Mouse (Mus musculus): ENCODE measurements at regions not wholly inside any gene's neighbourhood (a gene's known extent, or its start where the extent isn't known, plus 50 kb on each side); places are given as distances from the start of the nearest gene placed in this dataset.
A peak's percentile ranks its signal among the peaks of the same experiment; 100 is the strongest.

- ATAC-seq (replicated peaks; ENCODE audit: poor library complexity, severe bottlenecking) = no peak
Measured at GRCm38 (mm10) chr13:44362293-44363005, 366.8 kb upstream of the Jarid2 start.

- ATAC-seq (replicated peaks; ENCODE audit: poor library complexity, severe bottlenecking) = no peak
Measured at GRCm38 (mm10) chr13:44363016-44363415, 366.3 kb upstream of the Jarid2 start.

GRCm38 (mm10) chr13:44369301-44369700, 360.0 kb upstream of the Jarid2 start:
- no peak for ATAC-seq (replicated peaks; ENCODE audit: poor library complexity, severe bottlenecking)

GRCm38 (mm10) chr13:44372361-44372877, 356.9 kb upstream of the Jarid2 start:
- ATAC-seq (replicated peaks; ENCODE audit: poor library complexity, severe bottlenecking) = no peak

GRCm38 (mm10) chr13:44375476-44376159, 353.7 kb upstream of the Jarid2 start:
- ATAC-seq (replicated peaks; ENCODE audit: poor library complexity, severe bottlenecking) = no peak

GRCm38 (mm10) chr13:44376160-44376488, 353.1 kb upstream of the Jarid2 start:
- no peak for ATAC-seq (replicated peaks; ENCODE audit: poor library complexity, severe bottlenecking)

GRCm38 (mm10) chr13:44381721-44382450, 347.4 kb upstream of the Jarid2 start:
- no peak for ATAC-seq (replicated peaks; ENCODE audit: poor library complexity, severe bottlenecking)

GRCm38 (mm10) chr13:44383322-44383721, 346.0 kb upstream of the Jarid2 start:
- ATAC-seq (replicated peaks; ENCODE audit: poor library complexity, severe bottlenecking) = no peak

GRCm38 (mm10) chr13:44386767-44387166, 342.5 kb upstream of the Jarid2 start:
- ATAC-seq (replicated peaks; ENCODE audit: poor library complexity, severe bottlenecking) = no peak

- ATAC-seq (replicated peaks; ENCODE audit: poor library complexity, severe bottlenecking) = no peak
Measured at GRCm38 (mm10) chr13:44389696-44390095, 339.6 kb upstream of the Jarid2 start.

GRCm38 (mm10) chr13:44390666-44391390, 338.4 kb upstream of the Jarid2 start:
- no peak for ATAC-seq (replicated peaks; ENCODE audit: poor library complexity, severe bottlenecking)

- ATAC-seq (replicated peaks; ENCODE audit: poor library complexity, severe bottlenecking) = no peak
Measured at GRCm38 (mm10) chr13:44394016-44394415, 335.3 kb upstream of the Jarid2 start.

GRCm38 (mm10) chr13:44398613-44399369, 330.5 kb upstream of the Jarid2 start:
- peak; percentile 46 for ATAC-seq (replicated peaks; ENCODE audit: poor library complexity, severe bottlenecking)

GRCm38 (mm10) chr13:44399370-44399685, 329.9 kb upstream of the Jarid2 start:
- no peak for ATAC-seq (replicated peaks; ENCODE audit: poor library complexity, severe bottlenecking)

- ATAC-seq (replicated peaks; ENCODE audit: poor library complexity, severe bottlenecking) = no peak
Measured at GRCm38 (mm10) chr13:44399831-44400321, 329.4 kb upstream of the Jarid2 start.

GRCm38 (mm10) chr13:44404010-44404575, 325.2 kb upstream of the Jarid2 start:
- ATAC-seq (replicated peaks; ENCODE audit: poor library complexity, severe bottlenecking) = peak; percentile 61

- ATAC-seq (replicated peaks; ENCODE audit: poor library complexity, severe bottlenecking) = peak; percentile 56
Measured at GRCm38 (mm10) chr13:44407307-44407706, 322.0 kb upstream of the Jarid2 start.

GRCm38 (mm10) chr13:44408619-44408959, 320.7 kb upstream of the Jarid2 start:
- ATAC-seq (replicated peaks; ENCODE audit: poor library complexity, severe bottlenecking) = no peak

GRCm38 (mm10) chr13:44408960-44409719, 320.1 kb upstream of the Jarid2 start:
- ATAC-seq (replicated peaks; ENCODE audit: poor library complexity, severe bottlenecking) = no peak

Data from granulocyte monocyte progenitor cell, adult 5-6 weeks (primary cell).